ENCODE assay signal across 23 mouse cellular contexts in the genomic region with DNA sequence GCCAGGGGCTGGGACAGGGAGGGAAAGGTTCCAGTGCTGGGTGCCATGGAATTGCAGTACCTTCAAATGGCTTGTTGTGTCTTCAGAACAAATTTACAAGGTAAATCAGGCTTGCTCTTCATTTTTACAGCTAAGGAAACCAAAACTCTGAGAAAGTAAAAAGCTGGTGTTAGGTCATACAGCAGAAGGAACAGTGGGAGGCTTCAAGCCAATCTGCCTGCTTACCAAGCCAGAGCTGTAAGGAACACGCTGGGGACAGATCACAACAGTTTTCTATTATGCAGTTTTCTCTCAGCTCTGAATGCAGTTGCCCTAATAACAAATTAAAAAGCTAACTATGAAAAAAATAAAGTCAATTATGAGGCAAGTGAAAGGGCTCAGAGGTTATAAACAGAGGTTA. TPM values are rescaled to one million over a fixed set of nuclear protein-coding genes. Genes with fewer than 3 reads are reported as not detected.
DNase-seq lines count a peak whose midpoint lies in the region; TF ChIP-seq lines count a peak whose summit lies in the region.
"Had no signal": no experiment of that assay in that cellular context is flagged by ENCODE, and none has a peak within 500 bp of the region (broad histone marks: within the 10 kb centered on the region; RNA-seq: fewer than 3 reads in every experiment).

No protein-coding gene starts in this region.

- no peaks in the 10 kb centered on the region for H3K9me3 ChIP-seq in heart, embryonic 10.5 days
- H3K9me3 ChIP-seq: embryonic facial prominence, embryonic 13.5 days; embryonic facial prominence, embryonic 15.5 days; forebrain, embryonic 10.5 days; forebrain, embryonic 12.5 days; G1E had no signal

- TF ChIP-seq POLR2A in liver, adult 2 months (IDR thresholded peaks at IDR 0.05; ENCODE audit: extremely low read depth, insufficient read depth, low read length): no peak
- no peak for TF ChIP-seq POLR2A in cortical plate, adult 2 months (IDR thresholded peaks at IDR 0.05; ENCODE audit: extremely low read depth, insufficient read depth, low read length)

- no peaks in the 10 kb centered on the region for H3K36me3 ChIP-seq in liver, adult 2 months (ENCODE audit: control insufficient read depth, insufficient read depth, low read length)
- no peaks in the 10 kb centered on the region for H3K36me3 ChIP-seq in heart, embryonic 10.5 days
- H3K36me3 ChIP-seq: embryonic facial prominence, embryonic 13.5 days; embryonic facial prominence, embryonic 15.5 days; forebrain, embryonic 10.5 days had no signal

- peak; percentile 43 for DNase-seq in cerebellum, adult 9-10 months
- DNase-seq in cerebellum, postnatal 36 days: no peak
- DNase-seq in layer of hippocampus, adult 2 months (ENCODE audit: low spot score in 2 of 2): no peak
- no peak for DNase-seq in layer of hippocampus, postnatal 14 days (ENCODE audit: low spot score in 2 of 2)
- DNase-seq in liver, adult 2 months (ENCODE audit: extremely low read depth, low read depth, low spot score): no peak
- DNase-seq in liver: no peak
- no peak for DNase-seq in heart, embryonic 10.5 days (ENCODE audit: low spot score)
- DNase-seq: adrenal gland, adult 2 months; adrenal gland, postnatal 10 days; adrenal gland, postnatal 25 days; B cell, adult 2 months; cerebellum, adult 9-11 months; cerebellum, postnatal 14 days; embryo, embryonic 11 days had no signal

- TF ChIP-seq CTCF in layer of hippocampus, adult 2 months (conservative IDR thresholded peaks at IDR 0.05): no peak
- TF ChIP-seq CTCF in liver, adult 2 months (IDR thresholded peaks at IDR 0.05; ENCODE audit: low read depth, low read length): no peak
- no peak for TF ChIP-seq CTCF in cortical plate, adult 2 months (IDR thresholded peaks at IDR 0.05; ENCODE audit: extremely low read depth, insufficient read depth, low read length)

- H3K79me2 ChIP-seq in liver, adult 2 months (ENCODE audit: control insufficient read depth, insufficient read depth, low read length): peaks cover 3% of the 10 kb centered on the region; the same call in 1 of the 2 replicates

- peak overlapping the region; percentile 99 for H3K27ac ChIP-seq in layer of hippocampus, adult 2 months
- H3K27ac ChIP-seq in liver, adult 2 months (replicated peaks; ENCODE audit: insufficient read depth, low read depth, low read length): 0 out of 2 replicates have a peak overlapping the region, but pooled peaks have one; percentile 42
- H3K27ac ChIP-seq in cortical plate, adult 2 months (ENCODE audit: insufficient read depth, low read length): 0 out of 2 replicates have a peak overlapping the region, but pooled peaks have one; percentile 5
- H3K27ac ChIP-seq in heart, embryonic 10.5 days: no peak overlapping the region
- H3K27ac ChIP-seq: embryonic facial prominence, embryonic 13.5 days; embryonic facial prominence, embryonic 15.5 days; forebrain, embryonic 10.5 days; forebrain, embryonic 12.5 days had no signal

- H3K4me3 ChIP-seq in layer of hippocampus, adult 2 months: 0 out of 2 replicates have a peak overlapping the region, but pooled peaks have one; percentile 4
- H3K4me3 ChIP-seq in liver, adult 2 months (ENCODE audit: insufficient read depth, low read depth, low read length): no peak overlapping the region
- H3K4me3 ChIP-seq in cortical plate, adult 2 months (ENCODE audit: insufficient read depth, low read length): no peak overlapping the region
- H3K4me3 ChIP-seq in heart, embryonic 10.5 days: no peak overlapping the region
- H3K4me3 ChIP-seq: embryonic facial prominence, embryonic 13.5 days; embryonic facial prominence, embryonic 15.5 days; erythroblast, embryonic 14.5 days; forebrain, embryonic 10.5 days; forebrain, embryonic 12.5 days had no signal

- no peak overlapping the region for H3K9ac ChIP-seq in liver, adult 2 months (ENCODE audit: low read depth, low read length)
- H3K9ac ChIP-seq: embryonic facial prominence, embryonic 13.5 days; embryonic facial prominence, embryonic 15.5 days; forebrain, embryonic 12.5 days had no signal

- H3K4me1 ChIP-seq in liver, adult 2 months (ENCODE audit: control insufficient read depth, insufficient read depth, low read length): peaks cover 32% of the 10 kb centered on the region
- H3K4me1 ChIP-seq in cortical plate, adult 2 months (ENCODE audit: control insufficient read depth, insufficient read depth, low read length): peaks cover 19% of the 10 kb centered on the region
- peaks cover 14% of the 10 kb centered on the region for H3K4me1 ChIP-seq in heart, embryonic 10.5 days

- WGBS in liver, adult 2 months: 94% methylated on average over 1 of the region's 1 CpGs
- WGBS in heart, embryonic 10.5 days: 90% methylated on average over 1 of the region's 1 CpGs

- no peaks in the 10 kb centered on the region for H3K27me3 ChIP-seq in liver, adult 2 months (ENCODE audit: control insufficient read depth, insufficient read depth, low read length)
- H3K27me3 ChIP-seq in heart, embryonic 10.5 days (ENCODE audit: insufficient read depth, poor library complexity, severe bottlenecking): no peaks in the 10 kb centered on the region
- H3K27me3 ChIP-seq: CH12.LX; embryonic facial prominence, embryonic 13.5 days; embryonic facial prominence, embryonic 15.5 days; Patski had no signal

RNA-seq across cellular contexts. Expression of a gene that starts 2.8 kb away (rescaled TPM):
- 10 to 100 TPM; 68.2 TPM for total RNA-seq in layer of hippocampus, adult 2 months (2021)
- 10 to 100 TPM; 63.8 to 64.1 TPM for total RNA-seq in layer of hippocampus, postnatal 14 days (2021)
- 2.6 and 3.6 TPM in 2 replicates for total RNA-seq in liver, adult 2 months (2014; rRNA removed)
- 2.7 and 3.3 TPM in 2 replicates for polyA plus RNA-seq in liver, adult 2 months (2012; rRNA removed)
- 66.0 and 66.6 TPM in 2 replicates for polyA plus RNA-seq in cortical plate, adult 2 months (2012; rRNA removed)
- polyA plus RNA-seq in heart, embryonic 10.5 days (2016; fragmentation: Nextera tagmentation; extraction: Ambion mirVana): 3.8 and 6.4 TPM in 2 replicates
- polyA plus RNA-seq: erythroblast, embryonic 14.5 days had no signal

Comparison
In these comparisons a context has a peak if more than half of its experiments do, and no peak if none do; other contexts are left out.
1. RNA of a gene that starts 2.8 kb away (total RNA-seq): 68.2 TPM in layer of hippocampus, adult 2 months and 63.8 to 64.1 TPM in layer of hippocampus, postnatal 14 days; 2.6 to 3.6 TPM in liver, adult 2 months; every median in the first group is over 10 times any median in the second.